7 mouse cellular contexts compared by ENCODE assay signal in the genomic region with DNA sequence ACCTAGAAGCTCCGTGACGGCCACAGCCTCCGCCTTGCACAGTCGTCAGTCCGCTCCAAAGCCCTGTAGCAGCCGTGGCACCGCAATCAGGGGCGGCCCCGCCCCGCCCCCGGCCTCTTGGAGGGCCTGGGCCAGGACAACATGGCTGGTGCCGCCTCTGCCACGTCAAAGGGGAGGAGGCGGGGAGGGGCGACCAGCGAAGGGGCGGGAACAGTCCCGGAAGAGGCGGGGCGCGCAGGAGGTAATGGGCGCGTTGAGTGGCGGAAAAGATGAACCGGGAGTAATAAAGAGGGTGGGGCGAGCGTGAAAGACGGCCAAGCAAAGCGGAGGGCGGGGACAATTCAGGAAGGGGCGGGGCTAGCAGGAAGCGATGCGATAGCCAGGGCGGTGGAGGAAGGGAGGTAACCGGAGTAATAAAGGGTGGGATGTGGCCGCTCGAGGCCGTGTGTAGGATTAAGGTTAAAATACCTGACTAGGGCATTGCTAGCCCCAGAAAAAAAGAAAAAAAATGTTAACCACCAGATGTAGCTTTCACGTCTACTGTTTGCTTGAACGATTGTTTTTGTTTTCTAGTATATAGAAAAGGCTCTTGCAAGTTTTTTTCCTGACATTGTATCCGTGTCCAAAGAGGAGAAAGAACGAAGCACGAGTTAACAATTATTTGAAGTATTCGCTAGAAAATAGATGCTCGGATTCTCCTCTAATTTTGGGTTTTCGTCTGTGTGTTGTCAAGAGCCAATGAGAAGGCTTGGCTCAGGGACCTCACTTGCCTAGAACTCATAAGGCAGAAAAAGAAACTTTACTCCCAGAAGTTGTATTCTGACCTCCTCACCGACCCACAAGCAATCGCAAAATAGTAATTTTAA. TPM values are rescaled to one million over a fixed set of nuclear protein-coding genes. Genes with fewer than 3 reads are reported as not detected.
DNase-seq lines count a peak whose midpoint lies in the region; ATAC-seq lines count a peak whose summit lies in the region.

A gene (minus strand): TSS at position 174 of the 866 bp plus-strand sequence.

- H3K9ac ChIP-seq in intestine, embryonic 15.5 days: peak within 1 kb of the TSS; percentile 89

- intact Hi-C loops in gastrocnemius, postnatal 36 days (cut with DNase I): loop anchor here (2.0 to 5.0 kb wide), 2 partner anchors 55 to 119 kb away; a partner anchor contains a TSS
- intact Hi-C loops in left cerebral cortex, postnatal 25 days (cut with DNase I): loop anchor here (2.0 kb wide), 2 partner anchors 55 to 119 kb away; a partner anchor contains a TSS

- WGBS in intestine, embryonic 15.5 days: under 1% methylated on average over 47 of the region's 48 CpGs
- under 1% methylated on average over 48 of the region's 48 CpGs for WGBS in midbrain, embryonic 10.5 days

- H3K4me3 ChIP-seq in intestine, embryonic 15.5 days (replicated peaks): peak within 1 kb of the TSS; percentile 86
- peak within 1 kb of the TSS; percentile 88 for H3K4me3 ChIP-seq in midbrain, embryonic 10.5 days

- DNase-seq in adrenal gland, adult 18-20 months (ENCODE audit: low spot score in 2 of 2): peak; percentile 96
- DNase-seq in embryo, embryonic 11 days: peak; percentile 96
- peak; percentile 97 to 99 for DNase-seq in gastrocnemius, postnatal 36 days
- peak; percentile 95 to 99 for DNase-seq in left cerebral cortex, postnatal 25 days (ENCODE audit: low spot score in 2 of 2)
- DNase-seq in midbrain, embryonic 10.5 days (ENCODE audit: low spot score): peak; percentile 99
- peak; percentile 94 for DNase-seq in right cerebral cortex, postnatal 4 days

- no peaks in the 10 kb centered on the region for H3K27me3 ChIP-seq in intestine, embryonic 15.5 days (replicated peaks)
- no peaks in the 10 kb centered on the region for H3K27me3 ChIP-seq in midbrain, embryonic 10.5 days (ENCODE audit: low read depth, poor library complexity, severe bottlenecking)

- ATAC-seq in intestine, embryonic 15.5 days: peak; percentile 97

- H3K27ac ChIP-seq in intestine, embryonic 15.5 days: peak within 1 kb of the TSS; percentile 97
- H3K27ac ChIP-seq in midbrain, embryonic 10.5 days (replicated peaks): peak within 1 kb of the TSS; percentile 91

- peaks cover 14% of the 10 kb centered on the region; the same call in 1 of the 2 replicates for H3K4me1 ChIP-seq in intestine, embryonic 15.5 days (replicated peaks)
- H3K4me1 ChIP-seq in midbrain, embryonic 10.5 days: peaks cover 25% of the 10 kb centered on the region

- H3K9me3 ChIP-seq in intestine, embryonic 15.5 days: no peaks in the 10 kb centered on the region
- no peaks in the 10 kb centered on the region for H3K9me3 ChIP-seq in midbrain, embryonic 10.5 days (replicated peaks)

- H3K4me2 ChIP-seq in intestine, embryonic 15.5 days (replicated peaks): peak within 1 kb of the TSS; percentile 68

- H3K36me3 ChIP-seq in intestine, embryonic 15.5 days: no peaks in the 10 kb centered on the region
- peaks cover 21% of the 10 kb centered on the region for H3K36me3 ChIP-seq in midbrain, embryonic 10.5 days

RNA-seq across cellular contexts. Expression of the gene that starts here (rescaled TPM):
- 10 to 100 TPM; 32.6 to 46.9 TPM for total RNA-seq in adrenal gland, adult 18-20 months (2021)
- total RNA-seq in gastrocnemius, postnatal 36 days (2021): 10 to 100 TPM; 45.0 to 51.3 TPM
- 76.5 and 84.0 TPM in 2 replicates for polyA plus RNA-seq in intestine, embryonic 15.5 days (2015; fragmentation: Nextera tagmentation; extraction: Ambion mirVana)
- 100 to 1,000 TPM; 104 to 108 TPM for total RNA-seq in left cerebral cortex, postnatal 25 days (2021)
- polyA plus RNA-seq in midbrain, embryonic 10.5 days (2016; fragmentation: Nextera tagmentation; extraction: Ambion mirVana): 62.2 and 71.7 TPM in 2 replicates

Comparison
In these comparisons a context has a peak if more than half of its experiments do, and no peak if none do; other contexts are left out.
1. Peak in every context shown above with its lines: DNase-seq, ATAC-seq, H3K4me3 ChIP-seq and H3K27ac ChIP-seq.